ENCODE assay signal across 8 mouse cellular contexts in genomic region chr14:58076030-58076521, GRCm38 (mm10). TPM values are rescaled to one million over a fixed set of nuclear protein-coding genes. Genes with fewer than 3 reads are reported as not detected.
DNase-seq lines count a peak whose midpoint lies in the region; ATAC-seq and TF ChIP-seq lines count a peak whose summit lies in the region.

No protein-coding gene starts in this region.

- no peaks in the 10 kb centered on the region for H3K36me3 ChIP-seq in intestine, embryonic 14.5 days (ENCODE audit: control insufficient read depth, insufficient read depth, low read length)
- no peaks in the 10 kb centered on the region for H3K36me3 ChIP-seq in midbrain, postnatal 0 days (ENCODE audit: insufficient read depth, low read length)

- H3K4me1 ChIP-seq in intestine, embryonic 14.5 days (replicated peaks; ENCODE audit: control insufficient read depth, insufficient read depth, low read length) = peaks cover 10% of the 10 kb centered on the region
- 0 out of 2 replicates have a peak, but pooled peaks cover 5% of the 10 kb centered on the region for H3K4me1 ChIP-seq in midbrain, postnatal 0 days (ENCODE audit: insufficient read depth, low read length)

- under 1% methylated on average over 40 of the region's 40 CpGs for WGBS in intestine, embryonic 14.5 days
- WGBS in midbrain, postnatal 0 days = under 1% methylated on average over 35 of the region's 40 CpGs

- H3K27ac ChIP-seq in intestine, embryonic 14.5 days (ENCODE audit: low read depth) = 0 out of 2 replicates have a peak overlapping the region, but pooled peaks have one; percentile 62
- H3K27ac ChIP-seq in midbrain, postnatal 0 days (ENCODE audit: low read depth, low read length) = peak overlapping the region; percentile 78

- H3K4me2 ChIP-seq in intestine, embryonic 14.5 days (ENCODE audit: low read length) = peak overlapping the region; percentile 77
- H3K4me2 ChIP-seq in midbrain, postnatal 0 days (ENCODE audit: low read depth, low read length, poor library complexity, severe bottlenecking) = peak overlapping the region; percentile 98

- peak; percentile 45 to 49 for DNase-seq in heart, adult 18-20 months
- DNase-seq in heart, adult 8-10 months (ENCODE audit: low spot score) = no peak
- DNase-seq in cerebellum, adult 8-10 months = peak; percentile 83
- DNase-seq in intestine, embryonic 14.5 days (ENCODE audit: low spot score) = peak; percentile 77
- DNase-seq in left cerebral cortex, postnatal 36 days (ENCODE audit: low spot score in 2 of 2) = peak; percentile 73 to 83
- DNase-seq in midbrain, postnatal 0 days (ENCODE audit: low spot score) = peak; percentile 81
- DNase-seq in thymus, postnatal 0 days (ENCODE audit: low spot score) = peak; percentile 60

- TF ChIP-seq CTCF in midbrain, postnatal 0 days (IDR thresholded peaks at IDR 0.05) = no peak

- no peaks in the 10 kb centered on the region for H3K9me3 ChIP-seq in intestine, embryonic 14.5 days (ENCODE audit: control insufficient read depth, low read length)
- H3K9me3 ChIP-seq in midbrain, postnatal 0 days (ENCODE audit: low read length) = no peaks in the 10 kb centered on the region

- peak overlapping the region; percentile 56 for H3K4me3 ChIP-seq in intestine, embryonic 14.5 days (ENCODE audit: low read depth, low read length)
- peak overlapping the region; percentile 60 for H3K4me3 ChIP-seq in midbrain, postnatal 0 days (ENCODE audit: low read depth, low read length)

- H3K9ac ChIP-seq in intestine, embryonic 14.5 days (ENCODE audit: low read length) = peak overlapping the region; percentile 55
- H3K9ac ChIP-seq in midbrain, postnatal 0 days (replicated peaks; ENCODE audit: low read length, poor library complexity, severe bottlenecking) = peak overlapping the region; percentile 67

- peak; percentile 47; the same call in 1 of the 2 replicates for ATAC-seq in frontal cortex, adult (ENCODE audit: low TSS enrichment)
- ATAC-seq in intestine, embryonic 14.5 days (replicated peaks; ENCODE audit: low FRiP score, low TSS enrichment, low read depth) = peak; percentile 74
- peak; percentile 84 for ATAC-seq in midbrain, postnatal 0 days (ENCODE audit: low FRiP score)

- intact Hi-C loops in left cerebral cortex, postnatal 36 days (cut with DNase I) = loop anchor here (2.0 kb wide), 1 partner anchor 127 kb away; no protein-coding TSS in a partner anchor

- H3K27me3 ChIP-seq in intestine, embryonic 14.5 days (replicated peaks; ENCODE audit: control insufficient read depth, insufficient read depth, low read length) = peaks cover 72% of the 10 kb centered on the region
- H3K27me3 ChIP-seq in midbrain, postnatal 0 days (ENCODE audit: insufficient read depth, low read length) = peaks cover 3% of the 10 kb centered on the region; the same call in 1 of the 2 replicates

RNA-seq across cellular contexts. Expression of gene Fgf9, which starts 5.7 kb away (rescaled TPM):
- 1 to 10 TPM; 7.1 TPM for total RNA-seq in heart, adult 18-20 months (2021)
- total RNA-seq in heart, adult 8-10 months (2022) = 1 to 10 TPM; 7.3 to 9.1 (median 7.7) TPM
- 21.1 and 22.1 TPM in 2 replicates for polyA plus RNA-seq in intestine, embryonic 14.5 days (2014; fragmentation: Nextera tagmentation; extraction: Ambion mirVana)
- 10 to 100 TPM; 20.3 to 23.4 TPM for total RNA-seq in left cerebral cortex, postnatal 36 days (2021)
- 7.4 and 7.9 TPM in 2 replicates for total RNA-seq in midbrain, postnatal 0 days (2014; rRNA removed)
- polyA plus RNA-seq in midbrain, postnatal 0 days (2015; fragmentation: Nextera tagmentation; extraction: Ambion mirVana) = 17.7 and 17.8 TPM in 2 replicates
- polyA plus RNA-seq in thymus, postnatal 0 days (2015; fragmentation: Nextera tagmentation; extraction: Ambion mirVana) = 0.33 and 0.34 TPM in 2 replicates
